Mouse (Mus musculus): ENCODE data around the gene Maged2.
A peak's percentile ranks its signal among the peaks of the same experiment; 100 is the strongest.
"Not testable (repeated sequence)": the region's sequence is repeated elsewhere in the genome, so short reads cannot be mapped to it uniquely, and the experiment has no call there.

Maged2 gene

GRCm38 (mm10) chrX:150814139-150814469, at the start of gene Maged2:
Gene Maged2, minus strand, starts transcription at chrX:150814345.
- DNase-seq (ENCODE audit: low read depth), result peak; percentile 5

GRCm38 (mm10) chrX:150848230-150848629, 34.1 kb upstream of the Maged2 start:
- DNase-seq (ENCODE audit: low read depth), result no peak

GRCm38 (mm10) chrX:150845480-150846205, 31.5 kb upstream of the Maged2 start:
- DNase-seq (ENCODE audit: low read depth), result not testable (repeated sequence)

DNA sequence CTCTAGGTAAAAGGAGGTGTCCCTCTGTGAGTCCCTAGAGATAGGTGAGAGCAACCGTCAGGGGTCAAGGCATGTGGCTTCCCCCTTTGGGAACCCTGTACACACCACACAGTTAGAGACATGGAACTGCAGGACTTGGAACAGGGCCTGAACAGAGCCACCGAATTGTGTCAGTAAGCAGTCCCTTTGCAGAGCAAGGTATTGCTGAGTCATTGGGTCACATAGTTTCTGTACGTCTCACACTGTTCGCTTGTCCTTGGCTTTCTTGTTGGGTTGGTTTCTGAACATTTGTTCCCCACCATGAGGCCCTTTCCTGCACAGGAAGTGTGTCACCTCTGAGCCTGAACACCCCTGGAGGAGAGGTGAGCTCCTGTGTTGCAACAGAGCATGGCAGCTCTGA, 29.1 kb upstream of the Maged2 start:
- DNase-seq (ENCODE audit: low read depth), result not testable (repeated sequence)

- DNase-seq (ENCODE audit: low read depth), result no peak
These were observed 16.2 kb upstream of the Maged2 start for GRCm38 (mm10) chrX:150830297-150830696.

GRCm38 (mm10) chrX:150817278-150817677, 3.1 kb upstream of the Maged2 start:
- DNase-seq (ENCODE audit: low read depth), result no peak

DNA sequence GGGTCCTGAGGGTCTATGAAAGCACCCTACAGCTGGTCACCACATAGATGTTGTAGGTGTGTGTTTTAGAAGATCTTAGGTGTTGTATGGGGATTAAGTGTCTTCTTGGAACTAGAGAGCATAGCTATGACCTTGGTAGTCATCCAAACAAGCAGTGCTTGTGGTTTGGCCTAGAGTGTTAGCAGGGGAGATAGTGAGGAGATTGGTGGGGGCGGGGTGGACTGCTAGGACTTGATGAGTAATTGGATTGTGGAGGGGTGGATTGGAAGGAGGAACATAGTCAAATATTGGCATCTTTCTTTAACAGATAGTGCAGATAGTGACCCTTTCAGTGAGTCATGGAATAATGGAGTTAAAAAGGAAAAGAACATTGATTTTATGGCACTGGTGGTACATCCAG, 1.5 kb upstream of the Maged2 start:
- DNase-seq (ENCODE audit: low read depth), result peak; percentile 72

DNA sequence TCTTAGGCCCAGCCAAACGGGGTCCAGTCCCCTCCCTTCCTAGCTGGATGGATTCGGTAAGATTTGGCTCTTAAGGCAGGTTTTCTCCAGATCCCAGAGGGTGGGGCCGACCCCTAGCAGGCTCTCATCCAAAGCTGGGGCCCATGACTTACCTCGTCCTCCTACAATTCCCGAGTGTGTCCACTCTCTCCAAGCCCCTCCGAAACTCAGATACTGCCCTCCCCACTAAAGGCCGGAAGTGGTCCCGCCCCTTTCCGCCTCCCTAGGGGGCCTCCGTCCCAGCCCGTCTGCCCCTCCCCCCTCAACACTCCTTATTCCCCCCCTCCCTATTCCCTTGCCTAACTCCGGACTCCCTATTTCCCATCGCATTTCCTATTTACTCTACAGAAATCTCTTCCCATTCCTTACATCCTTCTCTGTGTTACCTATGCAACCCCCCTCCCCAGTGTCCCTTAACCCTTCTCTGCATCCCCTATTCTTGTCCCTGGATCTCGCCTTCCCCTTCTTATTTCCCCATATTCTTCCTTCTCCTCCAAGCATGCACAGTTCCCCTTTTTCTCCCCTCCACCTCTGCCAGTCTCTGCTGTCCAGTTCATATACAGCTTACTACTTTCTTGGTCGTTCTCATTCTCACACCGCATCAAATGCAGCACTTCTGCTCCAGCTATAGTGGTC, 544 bp downstream of the Maged2 start:
- DNase-seq (ENCODE audit: low read depth), result peak; percentile 10

DNA sequence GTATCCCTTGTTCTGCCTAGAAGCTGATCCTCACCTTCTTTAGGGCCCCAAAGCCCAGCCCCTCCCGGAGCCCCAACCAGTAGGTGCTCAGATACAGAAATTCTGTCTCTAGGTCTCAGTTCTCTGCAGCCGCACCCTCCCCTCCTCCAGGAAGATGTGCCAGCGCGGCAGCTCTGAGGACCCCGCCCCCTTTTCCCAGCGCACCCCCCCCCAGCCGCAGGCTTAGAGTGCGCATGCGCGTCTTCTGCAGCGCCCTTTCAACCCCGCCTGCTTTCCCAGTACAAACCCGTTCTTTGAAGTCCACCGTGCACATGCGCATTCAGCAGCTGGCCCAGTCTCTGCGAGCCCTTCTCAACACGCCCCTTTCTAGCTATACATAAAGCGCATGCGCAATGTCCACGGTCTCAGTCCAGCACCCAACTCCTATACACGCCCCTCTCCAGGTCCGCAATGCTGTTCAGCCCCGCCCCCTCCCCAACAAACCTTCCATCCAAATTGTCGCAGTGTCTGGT, 1.3 kb downstream of the Maged2 start:
- DNase-seq (ENCODE audit: low read depth), result peak; percentile 96

DNA sequence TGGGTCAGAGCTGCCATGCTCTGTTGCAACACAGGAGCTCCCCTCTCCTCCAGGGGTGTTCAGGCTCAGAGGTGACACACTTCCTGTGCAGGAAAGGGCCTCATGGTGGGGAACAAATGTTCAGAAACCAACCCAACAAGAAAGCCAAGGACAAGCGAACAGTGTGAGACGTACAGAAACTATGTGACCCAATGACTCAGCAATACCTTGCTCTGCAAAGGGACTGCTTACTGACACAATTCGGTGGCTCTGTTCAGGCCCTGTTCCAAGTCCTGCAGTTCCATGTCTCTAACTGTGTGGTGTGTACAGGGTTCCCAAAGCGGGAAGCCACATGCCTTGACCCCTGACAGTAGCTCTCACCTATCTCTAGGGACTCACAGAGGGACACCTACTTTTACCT, 13.2 kb downstream of the Maged2 start:
- not testable (repeated sequence) for DNase-seq (ENCODE audit: low read depth)

DNA sequence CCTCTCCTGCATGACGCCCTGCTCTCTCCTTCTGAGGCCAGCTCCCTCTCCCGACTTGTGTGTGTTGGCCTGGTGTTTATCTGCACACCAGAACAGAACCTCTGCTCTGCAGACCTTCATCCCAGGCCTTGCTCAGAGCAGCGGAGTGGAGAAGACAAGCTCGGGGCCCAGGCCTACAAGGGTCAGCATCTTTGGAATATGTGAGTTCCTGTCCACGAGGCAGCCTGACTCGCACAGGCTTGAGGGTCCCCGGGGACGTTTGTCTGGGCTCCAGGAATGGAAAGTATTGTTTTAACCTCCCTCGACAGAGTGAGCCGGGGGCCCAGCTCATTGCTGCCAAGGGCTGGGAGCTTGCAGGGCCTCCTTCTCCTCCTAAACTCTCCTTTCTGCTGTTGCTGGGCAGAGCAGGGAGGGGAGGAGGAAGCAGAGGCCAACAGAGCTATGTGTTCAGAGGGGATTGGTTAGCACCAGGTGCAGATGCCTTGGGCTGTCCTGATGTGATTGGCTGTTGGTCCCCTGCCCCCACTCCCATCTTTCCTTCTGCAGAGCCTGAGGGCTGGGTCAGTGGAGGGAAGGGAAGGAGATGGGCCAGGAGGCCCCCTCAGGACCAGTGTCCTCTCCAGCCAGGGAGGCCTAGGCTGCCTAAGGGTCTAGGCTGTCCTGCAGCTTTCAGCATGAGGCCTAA, 15.5 kb downstream of the Maged2 start:
- not testable (repeated sequence) for DNase-seq (ENCODE audit: low read depth)
